Mouse (Mus musculus) left cerebral cortex, adult 8-10 months (tissue): ENCODE data around the gene Ankrd13c. TPM values are rescaled to one million over a fixed set of nuclear protein-coding genes. Genes with fewer than 3 reads are reported as not detected.

Source experiments
- total RNA-seq, 4 experiments: library from RNA; stranded (reverse); gene quantifications; 2 replicates each; pipeline ENCODE4 v1.2.4; 2022

The Ankrd13c gene
- total RNA-seq, 4 experiments from 2014 or later, result 79.1 to 86.6 (median 84.7) TPM

Other genes starting within 250 kb of the Ankrd13c start
- gene Cth, start 22.2 kb upstream of the Ankrd13c start, total RNA-seq, result 1 to 10 TPM; 3.5 to 6.3 (median 4.9) TPM
- gene Srsf11, start 89.4 kb downstream of the Ankrd13c start, total RNA-seq, result 100 to 1,000 TPM; 132 to 164 (median 147) TPM
- 10 to 100 TPM; 25.1 to 35.1 (median 30.8) TPM for gene Lrrc40, start 89.4 kb downstream of the Ankrd13c start, total RNA-seq